Mouse (Mus musculus): ENCODE data around the gene Retreg3. TPM values are rescaled to one million over a fixed set of nuclear protein-coding genes. Genes with fewer than 3 reads are reported as not detected.

Retreg3 gene
- polyA plus RNA-seq, 2 experiments = 5.3 to 20.4 TPM

DNA sequence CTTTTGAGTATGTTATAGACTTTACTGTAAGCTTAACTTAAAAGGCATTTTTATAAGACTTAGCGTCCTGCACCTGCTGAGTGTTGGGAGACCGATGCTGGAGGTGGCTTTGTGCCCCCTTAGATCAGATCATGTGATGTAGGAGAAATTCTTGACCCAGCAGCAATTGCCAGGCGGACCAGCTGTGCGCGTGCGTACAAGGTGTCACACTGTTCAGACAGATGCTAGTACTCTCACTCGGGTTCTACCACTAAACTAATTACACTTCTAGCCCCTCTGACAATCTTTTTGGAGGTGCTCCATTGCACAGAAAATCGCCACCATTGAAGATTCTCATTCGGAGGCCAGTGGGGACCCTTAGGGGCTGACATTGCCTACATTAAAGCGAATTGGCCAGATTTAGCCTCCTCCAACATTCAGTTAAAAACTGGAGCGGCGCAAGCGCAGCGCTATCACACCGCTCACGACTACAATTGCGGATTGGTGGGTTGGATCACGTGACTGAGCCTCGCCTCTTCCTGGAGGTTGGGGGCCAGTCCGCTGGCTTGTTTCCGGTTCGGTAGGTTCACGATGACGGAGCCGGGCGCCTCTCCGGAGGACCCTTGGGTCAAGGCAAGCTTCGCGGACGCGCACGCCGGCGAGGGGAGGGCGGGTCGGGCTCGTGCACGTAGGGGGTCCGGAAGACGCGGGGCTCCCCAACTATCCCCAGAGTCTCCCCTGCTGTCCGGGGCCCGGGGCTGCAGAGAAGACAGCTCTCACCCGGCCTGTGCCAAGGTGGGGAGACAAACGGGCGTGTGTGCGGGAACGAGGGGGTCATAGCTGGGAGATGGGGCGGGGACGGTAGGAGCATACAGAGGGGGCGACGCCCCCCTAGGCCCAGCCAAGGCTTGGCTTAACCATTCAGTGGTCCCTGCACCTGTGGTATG is 32.7 kb downstream of the Retreg3 start, which contains the start of gene Mlx:
Gene Mlx (plus strand): TSS at position 522 of the 926 bp plus-strand sequence.
- Histone ChIP-seq H3K27ac (peak within 1 kb of the TSS; percentile 64), H3K36me3 (replicated peaks; ENCODE audit: control insufficient read depth, insufficient read depth, low read depth) (peaks cover 28% of the 10 kb centered on the region), H3K9ac (replicated peaks) (peak within 1 kb of the TSS; percentile 94), H3K4me1 (replicated peaks; ENCODE audit: control insufficient read depth in 2 of 2, insufficient read depth in 2 of 2, low read length in 1 of 2) (peaks cover 15 to 24% of the 10 kb centered on the region in 2 experiments), H3K4me3 (ENCODE audit: insufficient read depth in 1 of 2, low read depth in 2 of 2, low read length in 2 of 2) (peak within 1 kb of the TSS; percentile 66 to 82), H3K4me2 (ENCODE audit: low read depth) (peak within 1 kb of the TSS; percentile 96), H3K27me3 (ENCODE audit: control insufficient read depth, insufficient read depth, low read length) (no peaks in the 10 kb centered on the region), H3K9me3 (ENCODE audit: control insufficient read depth, low read length) (no peaks in the 10 kb centered on the region)
- ATAC-seq (ENCODE audit: insufficient read depth) = peak; percentile 76
- TF ChIP-seq EP300 (IDR thresholded peaks at IDR 0.05; ENCODE audit: low read depth) (no peak), CTCF (IDR thresholded peaks at IDR 0.05; ENCODE audit: low read depth) (no peak)
- WGBS (ENCODE audit: insufficient replicate concordance) = 4% methylated on average over 52 of the region's 52 CpGs
- DNase-seq (ENCODE audit: low read depth in 3 of 3, low spot score in 3 of 3) = peak; percentile 86 to 88 (median 87)

DNA sequence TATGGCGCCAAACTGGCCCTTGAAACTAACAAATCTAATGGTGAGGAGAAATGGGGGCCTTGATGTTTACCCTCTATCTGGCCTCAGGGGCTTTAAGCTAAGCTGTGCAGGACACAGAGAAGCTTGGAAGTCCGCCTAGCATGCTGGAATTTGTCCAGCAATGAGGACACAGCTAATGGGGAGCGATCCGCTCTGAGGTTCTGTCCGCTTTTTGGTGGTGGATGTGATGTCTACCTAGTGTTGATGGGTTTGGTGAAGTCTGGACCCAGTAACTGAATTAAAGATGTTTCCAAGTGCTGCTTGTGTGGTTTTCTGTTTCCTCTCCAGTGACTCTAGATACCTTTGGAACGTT is 33.4 kb downstream of the Retreg3 start:
- peaks cover 23 to 30% of the 10 kb centered on the region in 2 experiments for H3K4me1 ChIP-seq (replicated peaks; ENCODE audit: control insufficient read depth in 2 of 2, insufficient read depth in 2 of 2, low read length in 1 of 2)

DNA sequence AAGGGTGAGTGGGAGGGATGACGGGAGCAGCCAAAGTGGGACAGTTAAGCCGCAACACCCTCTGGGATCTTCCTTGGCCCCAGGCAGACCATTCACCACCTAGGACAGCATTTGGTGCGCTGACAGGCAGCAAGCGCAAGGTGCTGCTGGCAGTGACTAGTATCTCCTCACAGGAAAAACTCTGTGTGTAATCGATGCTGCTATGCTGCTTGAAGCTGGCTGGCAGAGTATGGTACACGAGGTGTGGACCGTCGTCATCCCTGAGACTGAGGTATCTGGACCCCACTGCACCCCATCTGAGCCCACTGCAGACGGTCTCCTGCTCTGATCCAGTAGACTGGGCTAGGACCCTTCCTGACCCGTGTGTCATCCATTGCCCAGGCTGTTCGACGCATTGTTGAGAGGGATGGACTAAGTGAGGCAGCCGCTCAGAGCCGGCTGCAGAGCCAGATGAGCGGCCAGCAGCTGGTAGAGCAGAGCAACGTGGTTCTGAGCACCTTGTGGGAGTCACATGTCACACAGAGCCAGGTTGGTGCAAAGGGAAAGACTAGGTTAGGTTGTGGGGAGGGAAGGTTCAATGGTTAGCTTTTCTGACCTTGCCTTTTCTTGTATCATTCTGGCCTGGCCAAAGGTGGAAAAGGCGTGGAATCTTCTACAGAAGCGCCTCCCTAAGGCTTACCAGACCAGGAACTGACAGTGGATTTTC is 33.9 kb downstream of the Retreg3 start:
- ATAC-seq (ENCODE audit: insufficient read depth) (no peak), DNase-seq (ENCODE audit: low read depth in 3 of 3, low spot score in 3 of 3) (no peak)
- H3K4me3 ChIP-seq (ENCODE audit: insufficient read depth in 1 of 2, low read depth in 2 of 2, low read length in 2 of 2) = no peak overlapping the region
- TF ChIP-seq EP300 (IDR thresholded peaks at IDR 0.05; ENCODE audit: low read depth) (no peak), CTCF (IDR thresholded peaks at IDR 0.05; ENCODE audit: low read depth) (no peak)
- H3K36me3 ChIP-seq (replicated peaks; ENCODE audit: control insufficient read depth, insufficient read depth, low read depth) = peaks cover 19% of the 10 kb centered on the region
- H3K4me1 ChIP-seq (replicated peaks; ENCODE audit: control insufficient read depth in 2 of 2, insufficient read depth in 2 of 2, low read length in 1 of 2) = peaks cover 23 to 32% of the 10 kb centered on the region in 2 experiments
- H3K9me3 ChIP-seq (ENCODE audit: control insufficient read depth, low read length) = no peaks in the 10 kb centered on the region
- H3K27me3 ChIP-seq (ENCODE audit: control insufficient read depth, insufficient read depth, low read length) = peaks cover 9% of the 10 kb centered on the region
- WGBS (ENCODE audit: insufficient replicate concordance) = 86% methylated on average over 18 of the region's 18 CpGs
- no peak overlapping the region for H3K9ac ChIP-seq (replicated peaks)
- no peak overlapping the region for H3K27ac ChIP-seq
- H3K4me2 ChIP-seq (ENCODE audit: low read depth) = peak overlapping the region; percentile 96

More for the DNA sequence above, 33.4 kb downstream of the Retreg3 start:
- no peak for ATAC-seq (ENCODE audit: insufficient read depth)
- no peaks in the 10 kb centered on the region for H3K9me3 ChIP-seq (ENCODE audit: control insufficient read depth, low read length)
- 78% methylated on average over 6 of the region's 6 CpGs for WGBS (ENCODE audit: insufficient replicate concordance)
- no peak for DNase-seq (ENCODE audit: low read depth in 3 of 3, low spot score in 3 of 3)
- peaks cover 4% of the 10 kb centered on the region for H3K27me3 ChIP-seq (ENCODE audit: control insufficient read depth, insufficient read depth, low read length)
- H3K4me2 ChIP-seq (ENCODE audit: low read depth) = peak overlapping the region; percentile 96
- peak overlapping the region; percentile 64 for H3K27ac ChIP-seq
- H3K4me3 ChIP-seq (ENCODE audit: insufficient read depth in 1 of 2, low read depth in 2 of 2, low read length in 2 of 2) = peak overlapping the region in 1 of 2 experiments; percentile 82; a peak in 3 of 4 replicates
- TF ChIP-seq CTCF (IDR thresholded peaks at IDR 0.05; ENCODE audit: low read depth) (no peak), EP300 (IDR thresholded peaks at IDR 0.05; ENCODE audit: low read depth) (no peak)
- H3K36me3 ChIP-seq (replicated peaks; ENCODE audit: control insufficient read depth, insufficient read depth, low read depth) = peaks cover 23% of the 10 kb centered on the region
- peak overlapping the region; percentile 94 for H3K9ac ChIP-seq (replicated peaks)

DNA sequence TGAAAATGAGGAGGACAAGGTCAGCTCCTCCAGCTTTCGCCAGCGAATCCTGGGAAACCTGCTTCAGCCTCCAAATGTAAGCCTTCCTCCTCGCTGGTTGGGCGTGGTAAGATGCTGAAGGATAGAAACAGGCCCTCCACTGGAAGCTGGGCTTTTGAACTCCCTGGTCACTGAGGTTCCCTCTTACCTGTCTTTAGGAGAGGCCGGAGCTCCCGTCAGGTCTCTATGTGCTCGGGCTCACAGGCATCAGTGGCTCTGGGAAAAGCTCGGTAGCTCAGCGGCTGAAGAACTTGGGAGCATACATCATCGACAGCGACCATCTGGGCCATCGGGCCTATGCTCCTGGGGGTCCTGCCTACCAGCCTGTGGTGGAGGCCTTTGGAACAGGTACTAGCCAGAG is 34.9 kb downstream of the Retreg3 start:
- ATAC-seq (ENCODE audit: insufficient read depth) (no peak), DNase-seq (ENCODE audit: low read depth in 3 of 3, low spot score in 3 of 3) (no peak)
- Histone ChIP-seq H3K4me2 (ENCODE audit: low read depth) (no peak overlapping the region), H3K4me3 (ENCODE audit: insufficient read depth in 1 of 2, low read depth in 2 of 2, low read length in 2 of 2) (no peak overlapping the region), H3K27me3 (ENCODE audit: control insufficient read depth, insufficient read depth, low read length) (peaks cover 19% of the 10 kb centered on the region), H3K27ac (no peak overlapping the region), H3K9me3 (ENCODE audit: control insufficient read depth, low read length) (no peaks in the 10 kb centered on the region), H3K4me1 (replicated peaks; ENCODE audit: control insufficient read depth in 2 of 2, insufficient read depth in 2 of 2, low read length in 1 of 2) (peaks cover 23 to 32% of the 10 kb centered on the region in 2 experiments), H3K36me3 (replicated peaks; ENCODE audit: control insufficient read depth, insufficient read depth, low read depth) (peaks cover 11% of the 10 kb centered on the region), H3K9ac (replicated peaks) (no peak overlapping the region)
- 85% methylated on average over 12 of the region's 12 CpGs for WGBS (ENCODE audit: insufficient replicate concordance)
- TF ChIP-seq EP300 (IDR thresholded peaks at IDR 0.05; ENCODE audit: low read depth) (no peak), CTCF (IDR thresholded peaks at IDR 0.05; ENCODE audit: low read depth) (no peak)

DNA sequence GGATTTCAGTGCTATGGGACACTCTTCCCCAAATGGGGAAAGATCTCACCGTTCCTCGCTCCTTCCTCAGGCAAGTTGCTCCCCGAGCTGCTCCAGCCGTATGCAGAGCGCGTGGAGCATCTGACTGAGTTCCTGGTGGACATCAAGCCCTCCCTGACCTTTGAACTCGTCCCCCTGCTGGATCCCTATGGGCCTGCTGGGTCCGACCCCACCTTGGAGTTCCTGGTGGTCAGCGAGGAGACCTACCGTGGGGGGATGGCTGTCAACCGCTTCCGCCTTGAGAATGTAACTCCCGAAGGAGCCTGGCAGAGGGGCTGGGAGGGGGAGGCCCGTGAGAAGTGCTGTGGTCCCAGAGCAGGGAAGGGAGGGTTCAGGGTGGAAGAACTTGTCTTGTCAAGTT is 35.4 kb downstream of the Retreg3 start:
- H3K4me2 ChIP-seq (ENCODE audit: low read depth) = no peak overlapping the region
- DNase-seq (ENCODE audit: low read depth in 3 of 3, low spot score in 3 of 3) (no peak), ATAC-seq (ENCODE audit: insufficient read depth) (no peak)
- peaks cover 5% of the 10 kb centered on the region for H3K36me3 ChIP-seq (replicated peaks; ENCODE audit: control insufficient read depth, insufficient read depth, low read depth)
- TF ChIP-seq EP300 (IDR thresholded peaks at IDR 0.05; ENCODE audit: low read depth) = no peak
- no peak for TF ChIP-seq CTCF (IDR thresholded peaks at IDR 0.05; ENCODE audit: low read depth)
- WGBS (ENCODE audit: insufficient replicate concordance) = 82% methylated on average over 14 of the region's 14 CpGs
- H3K27ac ChIP-seq = no peak overlapping the region
- H3K4me3 ChIP-seq (ENCODE audit: insufficient read depth in 1 of 2, low read depth in 2 of 2, low read length in 2 of 2) = no peak overlapping the region
- peaks cover 24% of the 10 kb centered on the region for H3K27me3 ChIP-seq (ENCODE audit: control insufficient read depth, insufficient read depth, low read length)
- no peak overlapping the region for H3K9ac ChIP-seq (replicated peaks)
- H3K4me1 ChIP-seq (replicated peaks; ENCODE audit: control insufficient read depth in 2 of 2, insufficient read depth in 2 of 2, low read length in 1 of 2) = peaks cover 23 to 32% of the 10 kb centered on the region in 2 experiments
- no peaks in the 10 kb centered on the region for H3K9me3 ChIP-seq (ENCODE audit: control insufficient read depth, low read length)

Measured in liver, embryonic 14.5 days (tissue).